8 mouse cellular contexts compared by ENCODE assay signal in genomic region chr11:5990910-5991309, GRCm38 (mm10). TPM values are rescaled to one million over a fixed set of nuclear protein-coding genes. Genes with fewer than 3 reads are reported as not detected.
DNase-seq lines count a peak whose midpoint lies in the region.

No protein-coding gene starts in this region.

- peak; percentile 47 for DNase-seq in gastrocnemius, postnatal 10 days
- no peak for DNase-seq in gastrocnemius, adult 8-10 months (ENCODE audit: low spot score in 2 of 2)
- DNase-seq in urinary bladder, postnatal 14 days (ENCODE audit: low spot score) = peak; percentile 50
- DNase-seq in urinary bladder, postnatal 4 days (ENCODE audit: low spot score in 2 of 2) = no peak
- DNase-seq in cerebellum, postnatal 36 days = peak; percentile 59 to 61
- peak; percentile 70 to 78 for DNase-seq in kidney, postnatal 4 days
- peak; percentile 81 for DNase-seq in retina, postnatal 1 day
- DNase-seq in right cerebral cortex, adult 18-20 months = no peak

RNA-seq across cellular contexts. Expression of gene Ykt6, which starts 35.4 kb away (rescaled TPM):
- total RNA-seq in gastrocnemius, postnatal 10 days (2021) = 10 to 100 TPM; 46.7 to 50.4 TPM
- total RNA-seq in gastrocnemius, adult 8-10 months (2022) = 10 to 100 TPM; 40.4 to 47.2 (median 42.3) TPM

RNA-seq across cellular contexts. Expression of gene Gck, which starts 41.0 kb away (rescaled TPM):
- not detected for total RNA-seq in gastrocnemius, postnatal 10 days (2021)
- total RNA-seq in gastrocnemius, adult 8-10 months (2022) = 1 to 10 TPM; 1.5 to 5.7 (median 3.0) TPM

Comparison
In these comparisons a context has a peak if more than half of its experiments do, and no peak if none do; other contexts are left out.
1. DNase-seq: peak in gastrocnemius, postnatal 10 days (single experiment), urinary bladder, postnatal 14 days (single experiment), cerebellum, postnatal 36 days (2 of 2), kidney, postnatal 4 days (2 of 2) and retina, postnatal 1 day (single experiment); none in gastrocnemius, adult 8-10 months (0 of 2), urinary bladder, postnatal 4 days (0 of 2) and right cerebral cortex, adult 18-20 months (single experiment).